Mouse (Mus musculus) liver, embryonic 12.5 days (tissue): ENCODE results near the gene Prss35. TPM values are rescaled to one million over a fixed set of nuclear protein-coding genes. Genes with fewer than 3 reads are reported as not detected.

Experiments used
- polyA plus RNA-seq: library from polyadenylated mRNA; unstranded; fragments of >200 nt; fragmentation: Nextera tagmentation; extraction: Ambion mirVana; gene quantifications from 2 replicates; pipeline ENCODE4 v1.2.1, GENCODE M21; 2016

The Prss35 gene
- polyA plus RNA-seq, 1 experiment from 2014 or later: 0.58 TPM

Other genes with a start within 250 kb of the Prss35 start
- 17.4 and 17.7 TPM in 2 replicates for gene Pgm3, start 171.8 kb upstream of the Prss35 start, polyA plus RNA-seq
- 1.6 and 2.1 TPM in 2 replicates for gene Rwdd2a, start 171.7 kb upstream of the Prss35 start, polyA plus RNA-seq
- 4.5 and 5.2 TPM in 2 replicates for gene Me1, start 47.7 kb upstream of the Prss35 start, polyA plus RNA-seq
- gene Snap91, start 137.0 kb downstream of the Prss35 start, polyA plus RNA-seq: 0.08 and 0.17 TPM in 2 replicates